Mouse (Mus musculus) liver, embryonic 14.5 days (tissue): ENCODE measurements around the gene Cpsf7.

Experiments used
- CTCF ChIP-seq: IDR thresholded peaks from 2 replicates; pipeline ENCODE4 v1.5.1; 2016; ENCODE audit warnings: antibody characterized with exemption, low read depth, control low read depth
- EP300 ChIP-seq: IDR thresholded peaks from 2 replicates; pipeline ENCODE4 v1.6.1; 2016; ENCODE audit warnings: antibody characterized with exemption, low read depth

GRCm38 (mm10) chr19:10521926-10522325, 3.1 kb upstream of the Cpsf7 start:
- TF ChIP-seq EP300 (no peak), CTCF (no peak)
